Mouse (Mus musculus) heart, postnatal 14 days (tissue): ENCODE data around the gene Pex11a. TPM values are rescaled to one million over a fixed set of nuclear protein-coding genes. Genes with fewer than 3 reads are reported as not detected.

Experiments
- DNase-seq, 2 experiments: peaks; one replicate each; pipeline ENCODE4 v3.0.0; 2021 to 2022
- intact Hi-C: fragments of 180-260 bp; cut with DNase I; formaldehyde crosslinking; loops from one replicate; pipeline ENCODE4 v1.15.1; 2025
- total RNA-seq, 2 experiments: library from RNA; stranded (reverse); gene quantifications; 2 replicates each; pipeline ENCODE4 v1.2.3; 2021

Pex11a gene
- total RNA-seq, 2 experiments from 2014 or later: 13.8 to 14.8 TPM

DNA sequence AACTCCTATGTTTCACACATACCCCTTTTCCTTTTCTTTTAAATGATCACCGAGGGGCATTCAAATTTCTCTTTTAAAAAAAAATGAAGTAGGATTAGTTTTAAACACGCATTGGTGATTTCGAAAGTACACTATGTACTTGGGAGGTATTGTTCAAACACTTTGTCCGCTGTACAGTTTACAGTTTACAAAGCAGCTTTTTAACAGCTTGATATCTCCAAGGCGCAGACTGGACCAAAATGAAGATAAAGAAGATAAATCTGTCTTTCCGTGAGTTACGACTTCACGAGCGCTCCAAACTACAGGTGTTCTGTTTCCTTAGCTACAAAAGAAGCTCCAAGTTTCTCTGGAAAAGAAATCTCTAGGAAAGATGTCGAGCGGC lies 663 bp downstream of the Pex11a start:
- intact Hi-C loops: no loop called here
- DNase-seq: no peak

GRCm38 (mm10) chr7:79740279-79740678 lies 2.7 kb downstream of the Pex11a start:
- intact Hi-C loops: no loop called here
- no peak for DNase-seq

- DNase-seq: no peak
- intact Hi-C loops: no loop called here
Observed at GRCm38 (mm10) chr7:79738913-79739312, 4.0 kb downstream of the Pex11a start.

GRCm38 (mm10) chr7:79736511-79736910 lies 6.4 kb downstream of the Pex11a start:
- intact Hi-C loops: no loop called here
- DNase-seq: no peak

DNA sequence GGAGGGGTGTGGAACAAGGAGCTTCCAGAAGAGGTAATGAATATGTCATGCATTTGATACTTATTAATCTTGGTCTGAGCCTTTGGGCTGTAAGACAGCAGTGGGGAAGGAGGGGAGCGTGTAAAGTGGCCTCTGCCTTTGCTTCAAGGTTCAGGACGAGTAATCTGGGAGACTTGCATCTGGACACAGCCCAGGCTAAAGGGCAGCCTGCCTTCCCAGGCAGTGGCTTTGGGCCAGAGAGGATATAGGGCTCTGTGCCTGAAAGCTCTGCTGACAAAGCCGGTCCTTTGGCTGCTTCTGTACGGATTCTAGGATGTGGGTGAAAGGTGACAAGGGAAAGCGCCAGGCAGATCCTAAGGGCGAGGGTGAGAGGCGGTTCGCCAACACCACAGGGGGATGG lies 8.4 kb downstream of the Pex11a start:
- intact Hi-C loops: no loop called here
- peak; percentile 54 to 81 for DNase-seq

DNA sequence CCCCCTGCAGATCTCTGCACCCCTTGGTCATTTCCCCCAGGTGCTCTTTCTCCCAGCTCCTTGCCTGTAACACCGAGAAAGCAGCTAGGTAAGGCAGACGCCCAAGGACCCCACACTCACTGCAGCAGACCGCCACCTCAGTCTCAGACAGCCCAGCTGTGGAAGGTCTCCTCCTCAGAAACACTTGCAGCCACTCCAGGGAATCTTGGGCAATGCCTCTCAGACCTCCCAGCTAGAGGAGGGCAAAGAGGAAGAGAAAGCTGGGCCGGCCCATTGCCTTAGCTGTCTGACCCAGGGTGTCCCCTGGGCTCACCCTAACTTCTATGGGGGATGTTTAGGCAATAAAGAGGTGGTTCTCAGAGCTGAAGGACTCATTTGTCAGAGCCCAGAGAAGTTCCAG lies 10.3 kb downstream of the Pex11a start, which contains the start of gene Plin1:
Plin1 (minus strand) TSS at position 282 of the 400 bp plus-strand sequence.
- no peak for DNase-seq
- intact Hi-C loops: no loop called here

- no peak for DNase-seq
- intact Hi-C loops: no loop called here
Observed at GRCm38 (mm10) chr7:79731438-79731837, 11.5 kb downstream of the Pex11a start.

- DNase-seq: no peak
- intact Hi-C loops: loop anchor here (1.0 to 5.0 kb wide), 3 partner anchors 63 to 233 kb away; no protein-coding TSS in a partner anchor
Observed at GRCm38 (mm10) chr7:79729743-79730370, 13.1 kb downstream of the Pex11a start.

DNA sequence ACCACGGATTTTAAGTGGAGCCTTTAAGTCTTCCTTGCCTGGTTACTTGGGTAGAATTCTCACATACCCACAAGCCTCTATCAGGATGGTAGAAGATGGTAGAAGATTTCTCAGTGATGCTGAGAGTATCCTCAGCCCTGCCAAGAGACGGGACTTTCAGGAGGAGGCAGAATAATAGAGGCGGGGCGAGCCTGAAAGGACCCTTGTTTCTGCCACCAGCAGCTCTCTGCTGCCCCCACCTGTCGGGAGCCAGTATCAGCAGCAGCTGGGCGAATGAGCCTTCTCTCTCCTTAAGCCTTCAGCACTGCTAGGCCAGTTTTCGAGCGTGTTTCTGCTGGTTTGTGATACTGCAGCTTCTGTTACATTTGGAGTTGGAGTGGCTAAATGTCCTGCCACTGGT lies 13.8 kb downstream of the Pex11a start:
- DNase-seq: peak; percentile 76 to 86
- intact Hi-C loops: loop anchor here (1.0 to 5.0 kb wide), 3 partner anchors 62 to 232 kb away; no protein-coding TSS in a partner anchor

- intact Hi-C loops: loop anchor here (5.0 kb wide), 2 partner anchors 61 to 231 kb away; no protein-coding TSS in a partner anchor
- peak; percentile 71 to 79 for DNase-seq
Observed at GRCm38 (mm10) chr7:79728219-79728618, 14.7 kb downstream of the Pex11a start.

DNA sequence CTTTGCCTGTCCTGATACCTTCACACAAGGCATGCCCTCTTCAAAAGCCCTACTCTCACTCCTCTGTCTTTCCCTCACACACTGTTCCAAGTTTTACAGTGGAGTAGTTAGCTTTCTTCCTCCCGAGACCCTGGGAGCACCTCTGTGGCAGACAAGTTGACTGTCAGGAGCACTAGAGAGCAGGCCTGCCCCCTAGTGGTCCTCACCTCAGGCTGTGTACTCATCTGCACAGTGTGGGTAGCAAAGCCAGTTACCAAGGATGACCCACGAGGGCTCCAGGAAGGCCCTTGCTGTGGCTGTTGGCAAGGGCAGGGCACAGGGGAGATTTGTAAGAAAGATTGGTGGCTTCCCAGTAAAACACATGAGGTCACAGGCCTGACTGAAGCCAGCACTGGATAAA lies 15.8 kb downstream of the Pex11a start:
- intact Hi-C loops: loop anchor here (2.0 to 5.0 kb wide), 3 partner anchors 16 to 230 kb away; no protein-coding TSS in a partner anchor
- peak; percentile 66 to 72 for DNase-seq

- DNase-seq: peak; percentile 70 to 72
- intact Hi-C loops: no loop called here
Observed at GRCm38 (mm10) chr7:79721386-79721977, 21.4 kb downstream of the Pex11a start.

GRCm38 (mm10) chr7:79715187-79715981 lies 27.5 kb downstream of the Pex11a start, which contains the start of gene Kif7:
Kif7 (minus strand) TSS chr7:79715720.
- intact Hi-C loops: no loop called here
- DNase-seq: peak; percentile 89

DNA sequence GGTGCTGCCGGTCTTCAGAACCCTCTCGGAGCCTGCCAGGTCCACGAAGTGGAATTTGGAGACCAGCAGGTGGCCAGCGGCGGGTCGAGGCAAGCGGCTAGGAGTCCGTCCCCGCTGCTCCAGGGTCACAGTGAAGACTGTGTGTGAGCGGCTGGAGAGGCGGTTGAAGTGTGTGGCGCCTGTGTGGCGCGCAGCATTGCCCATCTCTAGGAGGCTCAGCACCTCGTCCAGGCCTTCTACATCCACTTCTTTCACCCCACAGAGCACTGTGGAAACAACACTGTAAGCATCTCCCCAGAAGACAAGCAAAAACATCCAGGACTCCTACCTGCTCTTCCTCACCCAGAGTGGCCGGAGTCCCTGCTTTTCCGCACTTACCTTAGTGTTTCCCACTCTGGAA lies 32.1 kb downstream of the Pex11a start:
- intact Hi-C loops: loop anchor here (2.0 kb wide), 1 partner anchor 16 kb away; no protein-coding TSS in a partner anchor
- no peak for DNase-seq

GRCm38 (mm10) chr7:79710130-79710607 lies 32.8 kb downstream of the Pex11a start:
- intact Hi-C loops: loop anchor here (2.0 kb wide), 1 partner anchor 17 kb away; no protein-coding TSS in a partner anchor
- DNase-seq: peak; percentile 34 to 40

DNA sequence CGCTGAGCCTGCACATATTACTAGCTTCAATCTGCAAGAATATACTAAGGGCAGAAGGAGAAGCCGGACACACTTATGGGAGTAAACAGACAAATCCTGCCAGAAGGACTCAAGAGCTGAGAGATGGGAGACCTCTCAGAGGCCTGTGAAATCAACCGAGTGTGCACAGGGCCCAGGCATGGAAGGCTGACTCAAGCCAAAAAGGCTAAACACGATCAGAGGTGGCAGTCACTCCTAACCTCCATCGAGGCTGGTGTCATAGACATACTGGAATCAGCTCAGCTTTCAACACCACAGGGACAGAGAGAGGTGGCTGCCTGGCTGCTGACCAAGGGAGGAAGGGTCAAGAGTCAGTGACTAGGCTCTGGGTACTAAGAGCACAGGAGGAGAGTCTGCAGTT lies 37.7 kb downstream of the Pex11a start:
- DNase-seq: no peak
- intact Hi-C loops: no loop called here

- DNase-seq: no peak
- intact Hi-C loops: no loop called here
Observed at GRCm38 (mm10) chr7:79702755-79703154, 40.2 kb downstream of the Pex11a start.

DNA sequence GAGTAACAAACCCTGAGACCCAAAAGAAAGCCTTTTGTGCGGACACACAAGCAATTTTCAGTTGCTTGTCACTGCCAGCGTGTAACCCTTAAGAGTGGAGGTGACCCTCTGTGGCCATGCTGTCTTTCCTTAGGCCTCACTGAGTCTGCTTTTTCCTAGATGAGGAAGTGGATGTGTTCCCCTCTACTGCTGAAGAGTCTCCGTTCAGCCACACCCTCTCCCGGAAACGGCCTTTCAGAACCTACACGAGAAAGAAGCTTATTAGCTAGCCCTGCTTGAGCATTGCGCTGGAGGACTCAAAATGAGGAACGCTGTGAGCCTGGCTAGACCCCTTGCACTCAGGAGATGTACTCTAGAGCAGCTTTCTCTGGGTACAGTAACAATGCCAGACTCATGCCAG lies 46.4 kb downstream of the Pex11a start:
- intact Hi-C loops: no loop called here

More for the DNA sequence above, 46.4 kb downstream of the Pex11a start:
- DNase-seq: no peak
